Mouse (Mus musculus): ENCODE results near the gene Kif1bp. TPM values are rescaled to one million over a fixed set of nuclear protein-coding genes. Genes with fewer than 3 reads are reported as not detected.

The Kif1bp gene
- total RNA-seq, 2 experiments from 2014 or later = 38.9 to 41.4 TPM

GRCm38 (mm10) chr10:62570126-62570871 lies 8.0 kb downstream of the Kif1bp start:
- no peak for DNase-seq
- intact Hi-C loops (cut with DNase I) = no loop called here

DNA sequence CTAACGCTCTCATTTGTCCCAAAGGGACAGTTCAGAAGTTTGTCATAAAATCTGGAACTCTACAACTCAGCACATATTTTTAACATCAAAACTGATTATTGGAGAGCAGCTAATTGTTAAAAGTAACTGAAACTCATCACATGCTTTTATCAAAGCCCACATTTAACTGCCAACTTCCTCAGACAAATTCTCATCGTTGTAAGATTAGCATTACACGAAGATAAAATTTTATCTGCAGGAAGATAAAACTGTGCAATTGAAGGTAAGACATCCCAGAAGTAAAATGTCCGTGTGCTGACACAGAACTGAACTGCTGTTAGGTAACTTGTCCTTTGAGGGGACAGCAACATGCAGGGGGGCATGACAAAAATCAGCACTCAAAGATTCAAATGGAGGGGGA lies 9.4 kb downstream of the Kif1bp start:
- intact Hi-C loops (cut with DNase I) = no loop called here
- no peak for DNase-seq

- no peak for DNase-seq
- intact Hi-C loops (cut with DNase I) = no loop called here
Measured at GRCm38 (mm10) chr10:62557736-62558135, 20.5 kb downstream of the Kif1bp start.

GRCm38 (mm10) chr10:62556558-62556901 lies 21.7 kb downstream of the Kif1bp start:
- intact Hi-C loops (cut with DNase I) = no loop called here
- DNase-seq = no peak

DNA sequence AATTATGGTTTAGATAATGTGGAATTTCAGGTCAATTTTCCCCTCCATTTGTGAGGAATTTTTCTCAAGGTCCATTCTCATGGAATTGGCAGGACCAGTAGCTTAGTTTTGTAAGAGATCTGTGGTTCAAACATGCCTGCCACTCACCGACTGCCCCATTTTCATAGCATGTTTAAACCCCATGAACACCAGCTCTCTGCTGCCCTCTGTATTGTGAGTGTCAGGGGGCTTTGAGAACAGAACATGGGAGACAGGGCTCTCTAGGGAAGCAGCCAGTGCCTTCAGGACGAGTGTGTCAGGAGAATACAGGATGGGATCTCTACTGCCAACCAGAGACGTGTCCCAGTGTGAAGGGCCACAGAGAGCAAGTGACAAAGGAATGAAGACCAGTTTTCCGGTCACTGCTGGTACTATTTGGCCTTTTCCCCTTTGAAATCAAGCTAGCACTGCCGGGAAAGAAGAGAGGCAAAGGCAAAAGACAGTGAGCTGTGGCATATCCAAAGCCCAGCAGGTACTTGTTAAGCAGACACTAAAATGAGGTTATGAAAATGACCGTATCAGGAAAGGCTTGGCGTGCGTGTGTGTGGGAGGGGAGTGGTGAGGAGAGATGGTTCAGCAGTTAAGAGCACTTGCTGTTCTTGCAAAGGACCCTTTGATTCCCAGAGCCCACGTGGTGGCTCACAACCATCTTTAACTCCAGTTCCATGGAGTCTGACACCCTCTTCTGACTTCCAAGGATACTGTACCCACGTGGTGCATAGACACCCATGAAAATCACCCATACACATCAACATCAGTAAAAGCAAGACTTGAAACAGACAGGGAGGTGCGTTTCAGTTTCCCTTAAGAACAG lies 22.3 kb downstream of the Kif1bp start:
- DNase-seq = no peak
- intact Hi-C loops (cut with DNase I) = no loop called here

DNA sequence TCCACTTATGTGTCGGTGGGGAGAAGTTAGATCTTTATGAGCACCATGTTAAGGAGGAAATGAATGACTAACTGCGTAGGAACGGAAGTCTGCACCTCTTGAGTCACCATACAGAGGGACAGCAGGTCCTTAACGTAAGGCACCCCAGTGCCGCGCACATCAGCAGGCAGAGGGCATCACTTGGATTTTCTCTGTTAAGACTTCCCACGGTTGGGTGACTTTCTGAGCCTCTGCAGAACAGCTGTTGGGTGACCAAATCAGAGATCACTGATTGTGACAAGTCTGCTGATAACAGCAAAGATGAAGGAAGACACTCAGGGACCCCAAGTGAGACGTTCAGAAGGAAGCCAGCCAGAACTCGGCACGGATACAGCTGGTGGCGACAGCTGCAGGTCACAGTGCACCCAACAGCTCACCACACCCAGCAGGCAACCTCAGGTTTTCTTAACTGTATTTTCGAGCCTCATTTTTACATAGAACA lies 24.6 kb downstream of the Kif1bp start:
- DNase-seq = no peak
- intact Hi-C loops (cut with DNase I) = no loop called here

DNA sequence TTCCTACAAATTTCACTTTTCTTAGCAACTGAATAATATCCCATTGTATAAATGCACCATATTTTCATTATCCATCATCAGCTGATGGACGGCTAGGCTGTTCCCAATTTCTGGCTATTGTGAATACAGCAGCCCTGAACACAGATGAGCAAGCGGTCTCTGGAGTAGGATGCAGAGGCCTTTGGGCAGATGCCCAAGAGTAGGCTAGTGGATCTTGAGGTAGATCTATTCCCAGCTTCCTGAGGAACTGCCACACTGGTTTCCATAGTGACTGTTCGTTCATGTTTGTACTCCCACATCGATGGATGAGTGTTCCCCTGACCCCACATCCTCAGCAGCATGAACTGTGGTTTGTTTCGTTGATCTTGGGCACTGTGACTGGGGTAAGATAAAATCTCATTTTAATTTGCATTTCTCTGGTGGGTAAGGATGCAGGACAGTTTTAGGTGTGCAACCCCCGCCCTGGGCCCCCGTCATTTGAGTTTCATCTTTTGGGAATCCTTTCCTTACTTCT lies 27.4 kb downstream of the Kif1bp start:
- intact Hi-C loops (cut with DNase I) = no loop called here
- no peak for DNase-seq

DNA sequence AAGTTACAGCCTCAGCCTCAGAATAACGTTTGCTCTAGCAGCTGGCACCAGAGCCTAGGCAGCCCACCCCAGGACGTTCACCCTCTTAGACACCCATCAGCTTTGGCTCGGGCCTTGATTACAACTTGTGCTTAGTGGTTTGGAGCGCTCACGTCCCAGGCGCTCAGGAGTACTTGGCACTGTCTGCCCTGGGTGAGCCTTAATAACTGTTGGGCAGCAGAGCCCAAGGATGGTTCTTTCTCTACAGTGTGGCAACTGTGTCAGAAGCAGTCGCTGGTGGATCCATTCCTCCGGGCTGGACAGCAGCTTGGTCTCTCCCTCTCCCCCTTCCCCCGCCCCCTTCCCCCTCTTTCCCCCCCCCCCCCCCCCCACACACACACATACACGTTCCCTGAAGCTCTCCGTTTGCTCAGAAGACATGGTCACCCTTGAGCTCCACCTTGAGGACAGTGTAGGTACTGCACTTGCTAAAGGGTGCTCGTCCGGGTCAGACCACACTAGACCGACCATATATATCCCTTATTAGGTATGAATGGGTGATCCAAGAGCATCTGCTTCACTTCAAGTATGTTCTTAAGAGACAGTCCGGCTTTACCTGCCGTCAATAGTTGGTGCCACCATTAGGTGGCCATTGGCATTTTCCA lies 28.6 kb downstream of the Kif1bp start:
- intact Hi-C loops (cut with DNase I) = loop anchor here (1.0 kb wide), 1 partner anchor 49 kb away; no protein-coding TSS in a partner anchor
- peak; percentile 79 to 87 for DNase-seq

- intact Hi-C loops (cut with DNase I) = no loop called here
- no peak for DNase-seq
Measured at GRCm38 (mm10) chr10:62546441-62546840, 31.8 kb downstream of the Kif1bp start.

GRCm38 (mm10) chr10:62545759-62546158 lies 32.5 kb downstream of the Kif1bp start:
- no peak for DNase-seq
- intact Hi-C loops (cut with DNase I) = no loop called here

- no peak for DNase-seq
- intact Hi-C loops (cut with DNase I) = no loop called here
Measured at GRCm38 (mm10) chr10:62544316-62544715, 33.9 kb downstream of the Kif1bp start.

GRCm38 (mm10) chr10:62543399-62543808 lies 34.9 kb downstream of the Kif1bp start:
- intact Hi-C loops (cut with DNase I) = no loop called here
- DNase-seq = peak; percentile 21 to 31

GRCm38 (mm10) chr10:62542928-62543327 lies 35.3 kb downstream of the Kif1bp start:
- intact Hi-C loops (cut with DNase I) = no loop called here
- no peak for DNase-seq

- intact Hi-C loops (cut with DNase I) = no loop called here
- no peak for DNase-seq
Measured at GRCm38 (mm10) chr10:62542507-62542906, 35.8 kb downstream of the Kif1bp start.

DNA sequence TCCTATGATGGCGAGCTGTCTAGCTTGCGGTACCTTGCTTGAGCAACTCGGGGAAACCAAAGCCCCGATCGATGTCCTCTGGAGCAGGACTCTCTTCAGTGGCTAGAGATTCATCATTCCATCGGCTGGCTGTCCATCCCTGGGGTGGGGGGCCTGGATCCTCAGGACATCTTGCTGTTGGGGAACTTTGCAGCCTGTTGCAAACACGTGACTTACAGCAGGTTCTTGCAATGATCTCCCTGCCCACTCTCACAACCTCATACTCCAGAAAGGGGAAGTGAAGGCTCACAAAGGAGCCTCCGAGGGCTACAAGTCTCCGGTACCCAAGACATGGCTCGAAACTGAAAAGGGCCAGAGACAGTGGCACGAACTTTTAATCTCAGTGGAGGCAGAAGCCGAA lies 36.8 kb downstream of the Kif1bp start:
- intact Hi-C loops (cut with DNase I) = no loop called here
- DNase-seq = no peak

- DNase-seq = no peak
Measured at GRCm38 (mm10) chr10:62540800-62541199, 37.5 kb downstream of the Kif1bp start.

DNA sequence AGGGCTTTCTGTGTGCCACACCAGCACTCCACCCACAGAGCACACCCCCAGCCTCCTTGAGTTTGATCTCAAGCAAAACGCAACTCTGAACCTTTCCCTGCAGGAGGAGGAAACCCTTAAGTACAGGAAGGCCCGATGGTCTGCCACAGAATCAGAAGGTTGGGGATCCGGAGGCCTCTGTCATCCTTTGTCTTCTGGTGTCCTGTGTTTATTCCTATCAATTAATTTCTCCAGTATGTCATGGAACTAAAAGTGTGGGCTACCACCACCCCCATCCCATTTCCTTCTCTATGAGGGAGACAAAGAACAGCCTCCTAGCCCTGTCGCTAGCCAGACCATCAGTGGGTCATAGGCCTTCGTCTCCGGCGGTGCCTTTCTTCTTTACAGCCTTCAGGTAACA lies 43.7 kb downstream of the Kif1bp start:
- DNase-seq = no peak
- intact Hi-C loops (cut with DNase I) = no loop called here

More at GRCm38 (mm10) chr10:62540800-62541199, 37.5 kb downstream of the Kif1bp start:
- intact Hi-C loops (cut with DNase I) = no loop called here

- intact Hi-C loops (cut with DNase I) = no loop called here
- DNase-seq = no peak
Measured at GRCm38 (mm10) chr10:62532832-62533231, 45.4 kb downstream of the Kif1bp start.

- peak; percentile 58 to 72 for DNase-seq
- intact Hi-C loops (cut with DNase I) = no loop called here
Measured at GRCm38 (mm10) chr10:62530183-62530582, 48.1 kb downstream of the Kif1bp start.

DNA sequence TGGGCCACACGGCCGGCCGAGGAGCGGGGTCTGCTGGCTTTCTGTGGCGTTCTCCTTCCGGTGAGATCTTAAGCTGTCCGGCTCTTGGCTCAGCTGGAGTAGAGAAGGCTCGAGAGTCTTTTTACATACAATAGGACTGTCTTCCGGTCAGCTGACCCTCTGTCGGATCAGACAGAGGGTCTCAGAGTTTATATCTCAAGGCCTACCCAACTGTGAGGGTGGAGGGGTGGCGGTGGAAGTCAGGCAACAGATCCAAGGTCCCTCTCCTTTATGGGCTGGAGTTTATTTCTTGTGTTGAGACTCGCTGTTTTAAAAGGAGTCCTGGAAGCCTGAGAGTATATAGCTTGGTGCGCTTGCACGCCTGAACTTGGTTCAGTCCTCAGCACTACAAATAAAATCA lies 50.9 kb downstream of the Kif1bp start, which contains the start of gene Srgn:
Gene Srgn, minus strand, starts transcription at position 101 of the 400 bp plus-strand sequence.
- intact Hi-C loops (cut with DNase I) = no loop called here

More for the DNA sequence above, 50.9 kb downstream of the Kif1bp start, which contains the start of gene Srgn:
- no peak for DNase-seq
